Mouse (Mus musculus): ENCODE data around the gene E130114P18Rik. TPM values are rescaled to one million over a fixed set of nuclear protein-coding genes. Genes with fewer than 3 reads are reported as not detected.

The E130114P18Rik gene
- polyA plus RNA-seq, 1 experiment from 2014 or later: 0.60 TPM

DNA sequence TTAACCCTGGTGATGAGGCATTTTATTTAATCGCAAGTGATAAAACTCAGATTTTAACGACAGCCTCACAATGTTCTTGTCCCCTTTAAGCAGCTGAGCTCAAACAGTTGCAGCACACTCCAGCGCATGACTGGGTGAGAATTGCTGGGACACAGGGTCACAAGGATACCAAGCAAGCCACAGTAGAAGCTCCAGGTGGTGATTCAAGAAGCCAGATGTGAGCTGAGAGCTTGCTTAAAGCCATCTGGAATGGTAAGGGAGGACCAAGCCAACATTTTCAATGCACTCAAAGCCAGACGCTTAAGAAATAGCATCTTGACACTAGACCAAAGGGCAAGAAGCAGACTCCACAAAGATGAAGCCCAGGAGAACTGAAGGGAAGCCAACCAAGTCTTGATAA is 83.9 kb downstream of the E130114P18Rik start:
- H3K27me3 ChIP-seq (replicated peaks; ENCODE audit: control insufficient read depth, insufficient read depth, low read length): no peaks in the 10 kb centered on the region
- WGBS: 86% methylated on average over 4 of the region's 4 CpGs
- H3K36me3 ChIP-seq (ENCODE audit: control insufficient read depth, insufficient read depth, low read length): no peaks in the 10 kb centered on the region
- DNase-seq (ENCODE audit: low spot score) (no peak), ATAC-seq (replicated peaks; ENCODE audit: low FRiP score) (no peak)
- no peak overlapping the region for H3K4me3 ChIP-seq (ENCODE audit: low read depth, low read length)
- H3K4me1 ChIP-seq (replicated peaks; ENCODE audit: control insufficient read depth, insufficient read depth, low read length): no peaks in the 10 kb centered on the region; the same call in 1 of the 2 replicates
- H3K27ac ChIP-seq (ENCODE audit: low read depth, low read length): no peak overlapping the region
- H3K9me3 ChIP-seq (ENCODE audit: control insufficient read depth, low read length): no peaks in the 10 kb centered on the region
- no peak overlapping the region for H3K4me2 ChIP-seq
- no peak overlapping the region for H3K9ac ChIP-seq (ENCODE audit: low read depth, low read length)

DNA sequence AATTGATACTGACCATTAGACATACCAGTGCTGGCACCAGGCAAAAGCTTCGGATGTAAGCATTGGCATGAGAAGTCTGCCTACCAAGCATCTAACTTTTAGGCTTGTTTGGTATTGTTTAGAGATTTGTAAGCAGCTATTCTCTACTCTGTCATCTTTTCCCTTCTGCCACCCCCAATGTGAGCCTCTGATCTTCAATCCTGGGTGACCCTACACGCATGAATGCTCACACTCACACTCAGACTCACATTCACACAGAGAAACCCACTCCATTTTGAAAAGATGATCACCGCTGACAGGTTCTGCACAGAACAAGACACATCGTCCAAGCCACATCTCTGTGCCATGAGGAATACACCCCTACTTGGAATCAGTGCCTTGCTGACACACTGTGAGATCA is 84.8 kb downstream of the E130114P18Rik start:
- Histone ChIP-seq H3K27ac (ENCODE audit: low read depth, low read length) (no peak overlapping the region), H3K27me3 (replicated peaks; ENCODE audit: control insufficient read depth, insufficient read depth, low read length) (no peaks in the 10 kb centered on the region), H3K4me1 (replicated peaks; ENCODE audit: control insufficient read depth, insufficient read depth, low read length) (no peaks in the 10 kb centered on the region; the same call in 1 of the 2 replicates), H3K9me3 (ENCODE audit: control insufficient read depth, low read length) (no peaks in the 10 kb centered on the region), H3K4me3 (ENCODE audit: low read depth, low read length) (no peak overlapping the region), H3K36me3 (ENCODE audit: control insufficient read depth, insufficient read depth, low read length) (no peaks in the 10 kb centered on the region), H3K9ac (ENCODE audit: low read depth, low read length) (no peak overlapping the region), H3K4me2 (no peak overlapping the region)
- DNase-seq (ENCODE audit: low spot score): no peak
- ATAC-seq (replicated peaks; ENCODE audit: low FRiP score): no peak
- 89% methylated on average over 4 of the region's 4 CpGs for WGBS

DNA sequence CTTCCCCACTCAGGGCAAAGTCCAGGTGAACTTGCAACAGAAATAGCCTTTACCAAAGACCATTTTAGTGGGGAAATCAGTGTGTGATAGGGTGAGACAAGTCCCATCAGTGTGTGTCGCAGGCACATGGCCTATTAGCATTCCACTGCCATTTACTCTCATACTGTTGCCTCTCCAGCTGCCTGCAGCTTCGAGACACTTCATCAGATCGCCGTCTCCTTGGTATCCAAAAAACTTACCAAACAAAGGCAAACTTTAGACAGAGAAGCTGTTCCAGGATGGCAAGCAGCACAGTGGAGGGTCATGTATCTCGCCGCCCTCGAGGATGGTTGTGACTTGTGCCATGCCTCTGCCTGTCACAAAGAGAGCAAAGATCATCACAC is 87.5 kb downstream of the E130114P18Rik start:
- ATAC-seq (replicated peaks; ENCODE audit: low FRiP score) (no peak), DNase-seq (ENCODE audit: low spot score) (no peak)
- Histone ChIP-seq H3K36me3 (ENCODE audit: control insufficient read depth, insufficient read depth, low read length) (no peaks in the 10 kb centered on the region), H3K4me1 (replicated peaks; ENCODE audit: control insufficient read depth, insufficient read depth, low read length) (no peaks in the 10 kb centered on the region; the same call in 1 of the 2 replicates), H3K4me2 (no peak overlapping the region), H3K4me3 (ENCODE audit: low read depth, low read length) (no peak overlapping the region), H3K9me3 (ENCODE audit: control insufficient read depth, low read length) (no peaks in the 10 kb centered on the region), H3K27ac (ENCODE audit: low read depth, low read length) (no peak overlapping the region), H3K9ac (ENCODE audit: low read depth, low read length) (no peak overlapping the region), H3K27me3 (replicated peaks; ENCODE audit: control insufficient read depth, insufficient read depth, low read length) (no peaks in the 10 kb centered on the region)
- 81% methylated on average over 7 of the region's 7 CpGs for WGBS

DNA sequence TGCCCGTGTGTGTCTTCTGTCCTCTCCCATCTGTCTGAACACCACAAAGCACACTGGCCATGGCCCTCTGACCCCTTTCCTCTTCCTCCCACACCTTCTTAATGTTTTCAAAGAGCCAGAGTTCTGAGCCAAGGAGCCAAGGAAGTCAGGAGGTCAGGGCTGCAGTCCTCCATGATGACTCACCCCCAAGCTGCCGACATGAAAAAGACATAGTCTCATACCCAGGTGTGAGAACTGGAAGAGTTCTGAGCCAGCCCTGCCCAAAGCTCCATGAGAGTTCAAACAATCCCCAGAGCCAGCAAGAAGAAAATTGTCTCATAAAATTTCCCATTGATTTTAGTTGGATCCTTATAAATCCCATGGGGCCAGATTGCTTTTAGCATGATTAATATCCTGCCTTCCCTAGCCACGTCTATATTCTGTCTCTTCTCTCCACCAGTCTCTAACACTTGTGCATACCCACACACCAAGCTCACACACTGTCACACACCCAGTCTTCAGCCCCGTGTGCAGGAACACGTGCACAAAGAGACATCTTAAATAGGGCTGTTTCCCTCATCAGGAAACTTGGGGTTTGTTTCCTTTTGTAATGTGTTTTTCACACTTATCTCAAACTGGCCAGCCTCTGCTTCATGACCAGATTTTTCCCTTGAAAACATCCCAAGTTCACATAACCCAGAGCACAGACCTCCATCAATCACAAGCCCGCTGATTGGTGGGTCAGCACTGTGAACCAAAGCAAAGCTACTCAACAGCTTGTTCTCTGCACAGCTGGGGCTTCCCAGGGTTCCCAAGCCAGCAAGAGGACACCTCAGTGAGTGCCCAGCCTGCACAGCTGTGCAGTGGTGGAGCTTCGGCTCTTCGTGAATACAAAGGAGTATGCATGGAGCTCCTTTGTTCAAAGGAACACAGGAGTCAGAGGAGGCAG is 88.2 kb downstream of the E130114P18Rik start:
- ATAC-seq (replicated peaks; ENCODE audit: low FRiP score): peak; percentile 36; the same call in 1 of the 2 replicates
- Histone ChIP-seq H3K9ac (ENCODE audit: low read depth, low read length) (no peak overlapping the region), H3K4me2 (no peak overlapping the region), H3K4me3 (ENCODE audit: low read depth, low read length) (no peak overlapping the region), H3K4me1 (replicated peaks; ENCODE audit: control insufficient read depth, insufficient read depth, low read length) (no peaks in the 10 kb centered on the region; the same call in 1 of the 2 replicates), H3K27ac (ENCODE audit: low read depth, low read length) (no peak overlapping the region), H3K9me3 (ENCODE audit: control insufficient read depth, low read length) (no peaks in the 10 kb centered on the region), H3K36me3 (ENCODE audit: control insufficient read depth, insufficient read depth, low read length) (no peaks in the 10 kb centered on the region), H3K27me3 (replicated peaks; ENCODE audit: control insufficient read depth, insufficient read depth, low read length) (no peaks in the 10 kb centered on the region)
- no peak for DNase-seq (ENCODE audit: low spot score)
- 52% methylated on average over 8 of the region's 8 CpGs for WGBS

DNA sequence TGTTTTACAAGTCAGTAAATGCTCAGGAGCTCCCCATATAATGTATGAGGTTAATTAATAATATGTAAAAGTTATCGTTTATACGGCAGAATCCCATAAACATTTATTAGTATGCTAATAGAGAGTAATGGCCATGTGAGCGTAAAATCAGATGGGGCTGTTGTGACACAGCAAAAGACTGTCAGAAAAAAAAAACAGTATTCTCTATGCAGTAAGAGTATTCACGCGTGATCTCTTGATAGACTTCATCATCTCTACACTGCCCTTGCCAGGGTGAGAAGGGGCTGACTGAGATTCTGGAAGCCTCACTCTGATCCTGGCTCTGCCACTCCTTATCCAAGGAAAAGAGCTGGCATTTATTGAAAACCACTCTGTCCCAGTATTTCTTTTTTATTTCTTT is 91.9 kb downstream of the E130114P18Rik start:
- Histone ChIP-seq H3K4me2 (no peak overlapping the region), H3K9ac (ENCODE audit: low read depth, low read length) (no peak overlapping the region), H3K36me3 (ENCODE audit: control insufficient read depth, insufficient read depth, low read length) (no peaks in the 10 kb centered on the region), H3K4me1 (replicated peaks; ENCODE audit: control insufficient read depth, insufficient read depth, low read length) (no peaks in the 10 kb centered on the region; the same call in 1 of the 2 replicates), H3K27me3 (replicated peaks; ENCODE audit: control insufficient read depth, insufficient read depth, low read length) (no peaks in the 10 kb centered on the region), H3K9me3 (ENCODE audit: control insufficient read depth, low read length) (no peaks in the 10 kb centered on the region), H3K4me3 (ENCODE audit: low read depth, low read length) (no peak overlapping the region), H3K27ac (ENCODE audit: low read depth, low read length) (no peak overlapping the region)
- no peak for ATAC-seq (replicated peaks; ENCODE audit: low FRiP score)
- no peak for DNase-seq (ENCODE audit: low spot score)
- WGBS: 92% methylated on average over 5 of the region's 5 CpGs

DNA sequence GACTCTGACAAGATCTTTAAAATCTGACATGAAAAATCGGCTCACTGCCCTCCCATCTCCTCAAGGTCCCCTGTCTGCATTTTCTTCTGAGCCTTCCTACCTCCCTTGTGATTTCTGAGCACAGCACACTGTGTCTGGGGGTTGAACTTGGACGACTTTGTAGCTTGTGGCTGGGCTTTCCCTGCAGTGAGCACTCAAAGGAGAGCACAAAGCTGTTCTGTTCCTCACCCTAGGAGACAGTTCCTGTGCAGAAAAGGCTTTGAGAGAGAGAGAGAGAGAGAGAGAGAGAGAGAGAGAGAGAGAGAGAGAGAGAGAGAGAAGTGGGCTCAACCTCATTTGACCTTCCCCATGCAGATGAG is 101.3 kb downstream of the E130114P18Rik start:
- 0 out of 2 replicates have a peak, but pooled peaks cover 4% of the 10 kb centered on the region for H3K4me1 ChIP-seq (replicated peaks; ENCODE audit: control insufficient read depth, insufficient read depth, low read length)
- ATAC-seq (replicated peaks; ENCODE audit: low FRiP score) (no peak), DNase-seq (ENCODE audit: low spot score) (no peak)
- H3K4me2 ChIP-seq: no peak overlapping the region
- 36% methylated on average over 2 of the region's 2 CpGs for WGBS
- H3K9me3 ChIP-seq (ENCODE audit: control insufficient read depth, low read length): no peaks in the 10 kb centered on the region
- H3K27ac ChIP-seq (ENCODE audit: low read depth, low read length): no peak overlapping the region
- no peak overlapping the region for H3K4me3 ChIP-seq (ENCODE audit: low read depth, low read length)
- H3K9ac ChIP-seq (ENCODE audit: low read depth, low read length): no peak overlapping the region
- H3K27me3 ChIP-seq (replicated peaks; ENCODE audit: control insufficient read depth, insufficient read depth, low read length): no peaks in the 10 kb centered on the region
- H3K36me3 ChIP-seq (ENCODE audit: control insufficient read depth, insufficient read depth, low read length): no peaks in the 10 kb centered on the region

DNA sequence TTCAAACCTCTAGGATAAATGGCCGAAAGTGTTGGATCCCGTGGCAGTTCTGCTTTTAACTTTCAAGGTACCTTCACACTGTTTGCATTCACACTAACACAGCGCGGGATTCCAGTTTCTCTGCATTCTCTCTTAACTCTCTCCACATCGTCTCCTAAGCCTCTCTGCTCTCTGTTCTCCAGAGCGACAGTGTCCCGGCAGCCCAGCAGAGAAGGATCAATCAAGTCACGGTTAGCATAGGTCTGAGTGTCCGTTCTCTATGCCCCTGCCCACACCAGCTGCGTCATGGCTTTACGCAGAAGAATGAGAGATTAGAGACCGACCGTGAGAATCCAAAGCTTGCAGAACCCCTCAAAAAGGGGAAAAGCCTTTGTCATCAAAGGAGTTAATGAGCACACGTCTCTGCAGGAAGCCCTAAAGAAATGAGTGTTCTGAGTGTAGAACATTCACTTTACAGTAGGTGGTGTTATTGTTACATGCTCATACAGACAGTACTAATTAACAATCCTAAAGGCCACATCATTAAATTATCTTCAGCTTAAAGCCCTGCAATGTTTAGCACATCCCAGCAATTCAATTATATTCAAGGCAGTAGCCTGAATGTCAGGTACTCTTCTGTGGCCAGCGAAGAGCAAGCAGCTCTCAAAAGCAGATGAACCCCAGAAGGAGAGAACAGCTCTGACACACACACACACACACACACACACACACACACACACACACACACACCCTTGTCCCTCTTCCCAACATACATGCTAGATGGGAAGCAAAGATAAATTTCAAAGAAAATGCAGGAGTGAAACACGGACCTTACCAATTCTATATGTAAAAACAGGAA is 101.9 kb downstream of the E130114P18Rik start:
- ATAC-seq (replicated peaks; ENCODE audit: low FRiP score) (no peak), DNase-seq (ENCODE audit: low spot score) (no peak)
- no peak overlapping the region for H3K9ac ChIP-seq (ENCODE audit: low read depth, low read length)
- H3K4me3 ChIP-seq (ENCODE audit: low read depth, low read length): no peak overlapping the region
- no peaks in the 10 kb centered on the region for H3K36me3 ChIP-seq (ENCODE audit: control insufficient read depth, insufficient read depth, low read length)
- no peaks in the 10 kb centered on the region for H3K27me3 ChIP-seq (replicated peaks; ENCODE audit: control insufficient read depth, insufficient read depth, low read length)
- no peaks in the 10 kb centered on the region for H3K9me3 ChIP-seq (ENCODE audit: control insufficient read depth, low read length)
- 57% methylated on average over 16 of the region's 16 CpGs for WGBS
- no peak overlapping the region for H3K27ac ChIP-seq (ENCODE audit: low read depth, low read length)
- H3K4me1 ChIP-seq (replicated peaks; ENCODE audit: control insufficient read depth, insufficient read depth, low read length): 0 out of 2 replicates have a peak, but pooled peaks cover 4% of the 10 kb centered on the region
- no peak overlapping the region for H3K4me2 ChIP-seq

DNA sequence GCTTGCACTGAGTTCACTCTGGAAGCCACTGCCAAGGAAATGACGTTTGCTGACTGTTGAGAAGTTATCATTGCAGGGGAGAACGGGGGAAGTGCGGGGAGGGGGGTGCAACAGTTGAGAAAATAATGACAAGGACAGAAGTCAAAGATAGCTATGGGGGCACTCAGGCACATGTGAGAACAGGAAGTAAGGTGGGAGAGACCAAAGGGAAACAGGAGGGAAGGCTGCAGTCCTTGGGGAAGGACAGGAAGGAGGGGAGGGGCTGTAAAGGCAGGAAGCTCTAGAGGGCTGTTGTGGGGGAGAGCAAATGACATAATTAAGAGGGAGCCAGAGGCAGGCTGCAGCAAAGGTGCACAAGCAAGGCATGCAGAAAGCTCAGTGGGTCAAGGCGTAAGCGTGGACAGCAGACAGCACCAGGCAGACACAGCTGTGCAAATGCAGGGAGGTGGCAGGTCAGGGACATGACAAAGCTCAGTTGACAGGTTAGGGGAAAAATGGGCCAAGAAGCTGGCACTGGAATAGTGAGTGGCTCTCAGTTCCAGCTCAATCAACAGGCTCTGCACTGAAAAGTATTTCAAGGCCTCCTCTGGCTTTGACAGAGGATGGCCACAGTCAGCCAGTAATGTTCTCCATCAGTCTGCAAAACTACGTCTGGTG is 103.9 kb downstream of the E130114P18Rik start:
- ATAC-seq (replicated peaks; ENCODE audit: low FRiP score) (no peak; the same call in 1 of the 2 replicates), DNase-seq (ENCODE audit: low spot score) (no peak)
- Histone ChIP-seq H3K9me3 (ENCODE audit: control insufficient read depth, low read length) (no peaks in the 10 kb centered on the region), H3K4me2 (no peak overlapping the region), H3K4me1 (replicated peaks; ENCODE audit: control insufficient read depth, insufficient read depth, low read length) (0 out of 2 replicates have a peak, but pooled peaks cover 4% of the 10 kb centered on the region), H3K9ac (ENCODE audit: low read depth, low read length) (no peak overlapping the region), H3K36me3 (ENCODE audit: control insufficient read depth, insufficient read depth, low read length) (no peaks in the 10 kb centered on the region), H3K27me3 (replicated peaks; ENCODE audit: control insufficient read depth, insufficient read depth, low read length) (no peaks in the 10 kb centered on the region), H3K27ac (ENCODE audit: low read depth, low read length) (no peak overlapping the region), H3K4me3 (ENCODE audit: low read depth, low read length) (no peak overlapping the region)
- 48% methylated on average over 6 of the region's 6 CpGs for WGBS
